8 mouse cellular contexts compared by ENCODE assay signal in the genomic region with DNA sequence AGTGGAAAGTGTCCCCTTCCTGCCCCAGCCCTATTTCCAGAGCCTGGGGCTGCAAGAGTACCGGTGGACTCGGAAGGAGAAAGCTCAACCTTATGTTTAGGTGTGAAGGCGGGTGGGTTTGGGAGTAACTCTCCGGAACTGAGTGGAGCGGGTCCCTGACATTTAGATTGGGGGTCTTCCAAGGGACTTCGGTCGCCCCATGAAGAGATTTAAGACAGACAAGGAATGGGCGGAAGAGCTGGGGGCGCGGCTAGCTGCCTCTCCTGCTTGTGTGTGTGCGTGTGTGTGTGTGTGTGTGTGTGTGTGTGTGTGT.
DNase-seq lines count a peak whose midpoint lies in the region; ATAC-seq and TF ChIP-seq lines count a peak whose summit lies in the region.

No protein-coding gene starts in this region.

- peaks cover 54% of the 10 kb centered on the region for H3K4me1 ChIP-seq in forebrain, embryonic 10.5 days
- H3K4me1 ChIP-seq in limb, embryonic 10.5 days, result peaks cover 22% of the 10 kb centered on the region
- H3K4me1 ChIP-seq in neural tube, embryonic 14.5 days (ENCODE audit: control insufficient read depth, insufficient read depth, low read length), result 0 out of 2 replicates have a peak, but pooled peaks cover 3% of the 10 kb centered on the region

- no peak for DNase-seq in left cerebral cortex, adult 2 months (ENCODE audit: extremely low spot score in 1 of 2, low spot score in 2 of 2)
- no peak for DNase-seq in left cerebral cortex, postnatal 36 days (ENCODE audit: low spot score in 2 of 2)
- no peak for DNase-seq in forebrain, embryonic 10.5 days (ENCODE audit: extremely low spot score, low spot score)
- no peak for DNase-seq in limb, embryonic 10.5 days (ENCODE audit: low spot score)
- DNase-seq in layer of hippocampus, adult 18-20 months (ENCODE audit: low spot score in 2 of 2), result no peak
- DNase-seq in gastrocnemius, postnatal 4 days (ENCODE audit: low spot score in 2 of 2), result no peak

- no peak overlapping the region; the same call in 1 of the 2 replicates for H3K27ac ChIP-seq in left cerebral cortex, adult 2 months
- H3K27ac ChIP-seq in forebrain, embryonic 10.5 days, result peak overlapping the region; percentile 79; the same call in 1 of the 2 replicates
- H3K27ac ChIP-seq in limb, embryonic 10.5 days, result peak overlapping the region; percentile 87
- no peak overlapping the region for H3K27ac ChIP-seq in neural tube, embryonic 14.5 days (ENCODE audit: low read depth, low read length)

- H3K9me3 ChIP-seq in forebrain, embryonic 10.5 days, result no peaks in the 10 kb centered on the region
- no peaks in the 10 kb centered on the region for H3K9me3 ChIP-seq in limb, embryonic 10.5 days (replicated peaks)
- no peaks in the 10 kb centered on the region for H3K9me3 ChIP-seq in neural tube, embryonic 14.5 days (ENCODE audit: control insufficient read depth, low read length)

- WGBS in forebrain, embryonic 10.5 days, result 2% methylated on average over 11 of the region's 11 CpGs
- WGBS in limb, embryonic 10.5 days, result 2% methylated on average over 11 of the region's 11 CpGs
- under 1% methylated on average over 11 of the region's 11 CpGs for WGBS in neural tube, embryonic 14.5 days

- peak overlapping the region; percentile 98 for H3K4me2 ChIP-seq in neural tube, embryonic 14.5 days (ENCODE audit: low read depth, low read length)

- H3K4me3 ChIP-seq in left cerebral cortex, adult 2 months, result peak overlapping the region; percentile 43
- peak overlapping the region; percentile 76 for H3K4me3 ChIP-seq in forebrain, embryonic 10.5 days
- peak overlapping the region; percentile 80 for H3K4me3 ChIP-seq in limb, embryonic 10.5 days
- H3K4me3 ChIP-seq in neural tube, embryonic 14.5 days (ENCODE audit: low read depth, low read length), result peak overlapping the region; percentile 63

- ATAC-seq in neural tube, embryonic 14.5 days (ENCODE audit: low read depth), result peak; percentile 4; the same call in 1 of the 2 replicates
- ATAC-seq in erythroblast, adult 5-6 weeks (replicated peaks; ENCODE audit: low FRiP score, poor library complexity, severe bottlenecking), result no peak

- TF ChIP-seq CTCF in left cerebral cortex, adult 2 months (IDR thresholded peaks at IDR 0.05), result no peak

- no peaks in the 10 kb centered on the region for H3K36me3 ChIP-seq in forebrain, embryonic 10.5 days (replicated peaks)
- no peaks in the 10 kb centered on the region for H3K36me3 ChIP-seq in limb, embryonic 10.5 days
- H3K36me3 ChIP-seq in neural tube, embryonic 14.5 days (ENCODE audit: control insufficient read depth, insufficient read depth, low read length), result no peaks in the 10 kb centered on the region

- H3K27me3 ChIP-seq in forebrain, embryonic 10.5 days (ENCODE audit: poor library complexity, severe bottlenecking), result peaks cover 93% of the 10 kb centered on the region
- H3K27me3 ChIP-seq in limb, embryonic 10.5 days (ENCODE audit: low read depth, poor library complexity, severe bottlenecking), result peaks cover 73% of the 10 kb centered on the region
- H3K27me3 ChIP-seq in neural tube, embryonic 14.5 days (ENCODE audit: control insufficient read depth, insufficient read depth, low read length), result peaks cover 14% of the 10 kb centered on the region

- intact Hi-C loops in left cerebral cortex, adult 2 months (cut with DNase I), result loop anchor here (5.0 kb wide), 4 partner anchors 70 to 180 kb away; no protein-coding TSS in a partner anchor
- intact Hi-C loops in left cerebral cortex, postnatal 36 days (cut with DNase I), result loop anchor here (2.0 kb wide), 1 partner anchor 166 kb away; no protein-coding TSS in a partner anchor

- no peak overlapping the region for H3K9ac ChIP-seq in neural tube, embryonic 14.5 days (replicated peaks; ENCODE audit: low read depth, low read length)

Comparison
In these comparisons a context has a peak if more than half of its experiments do, and no peak if none do; other contexts are left out.
1. H3K27ac ChIP-seq: peak in forebrain, embryonic 10.5 days (single experiment) and limb, embryonic 10.5 days (single experiment); none in left cerebral cortex, adult 2 months (single experiment) and neural tube, embryonic 14.5 days (single experiment).
2. Peak in every context shown above with its lines, with median percentiles within 50 percentile points of each other: H3K4me3 ChIP-seq.